Mouse (Mus musculus) MEL (cell line): ENCODE measurements around the gene Scarb2.
A peak's percentile ranks its signal among the peaks of the same experiment; 100 is the strongest.

Experiments used
- BHLHE40 ChIP-seq: IDR thresholded peaks from 2 replicates; pipeline ENCODE4 v1.6.1; 2012; ENCODE audit warnings: low read depth, mild to moderate bottlenecking, inconsistent platforms, low read length, improper control_type of control experiment, borderline replicate concordance
- CTCF ChIP-seq, 3 experiments: IDR thresholded peaks in 2 of 3; conservative IDR thresholded peaks in 1 of 3; 2 replicates each; pipeline ENCODE4 v1.5.1; 2011 to 2012; ENCODE audit warnings: low read length in 3 of 3, low read depth in 2 of 3, mild to moderate bottlenecking in 2 of 3, improper control_type of control experiment in 1 of 3, inconsistent platforms in 1 of 3, mixed read lengths in 1 of 3, moderate library complexity in 1 of 3; ENCODE audit not compliant: control insufficient read depth in 1 of 3, insufficient read depth in 1 of 3, poor library complexity in 1 of 3, severe bottlenecking in 1 of 3
- E2F4 ChIP-seq: IDR thresholded peaks from 2 replicates; pipeline ENCODE4 v1.6.1; 2011; ENCODE audit warnings: low read depth, low read length, improper control_type of control experiment, borderline replicate concordance
- GATA1 ChIP-seq: IDR thresholded peaks from 2 replicates; pipeline ENCODE4 v1.6.1; 2011; ENCODE audit warnings: low read depth, low read length, improper control_type of control experiment
- HCFC1 ChIP-seq: IDR thresholded peaks from 2 replicates; pipeline ENCODE4 v1.6.1; 2012; ENCODE audit warnings: low read depth, mild to moderate bottlenecking, inconsistent platforms, low read length, improper control_type of control experiment, moderate library complexity
- MAX ChIP-seq: IDR thresholded peaks from 2 replicates; pipeline ENCODE4 v1.6.1; 2011; ENCODE audit warnings: low read length, improper control_type of control experiment
- MYC ChIP-seq: IDR thresholded peaks from 2 replicates; pipeline ENCODE4 v1.6.1; 2011; ENCODE audit warnings: low read depth, mild to moderate bottlenecking, low read length, improper control_type of control experiment, moderate library complexity
- NRF1 ChIP-seq: IDR thresholded peaks from 2 replicates; pipeline ENCODE4 v1.6.1; 2014; ENCODE audit warnings: low read depth, mild to moderate bottlenecking, inconsistent platforms, low read length, improper control_type of control experiment, moderate library complexity; ENCODE audit not compliant: poor library complexity, insufficient read depth, severe bottlenecking
- POLR2A ChIP-seq, 2 experiments: IDR thresholded peaks; 2 replicates each; pipeline ENCODE4 v1.6.1; 2011 to 2012; ENCODE audit warnings: low read length in 2 of 2, mild to moderate bottlenecking in 2 of 2, control low read depth in 1 of 2, improper control_type of control experiment in 1 of 2, low read depth in 1 of 2, moderate library complexity in 1 of 2; ENCODE audit not compliant: control insufficient read depth in 1 of 2, insufficient read depth in 1 of 2, poor library complexity in 1 of 2
- RCOR1 ChIP-seq: IDR thresholded peaks from 2 replicates; pipeline ENCODE4 v1.6.1; 2012; ENCODE audit warnings: low read depth, mild to moderate bottlenecking, inconsistent platforms, low read length, improper control_type of control experiment
- SMC3 ChIP-seq: IDR thresholded peaks from 2 replicates; pipeline ENCODE4 v1.6.1; 2011; ENCODE audit warnings: low read depth, low read length, improper control_type of control experiment
- TCF12 ChIP-seq: IDR thresholded peaks from 2 replicates; pipeline ENCODE4 v1.6.1; 2014; ENCODE audit warnings: low read depth, mild to moderate bottlenecking, inconsistent platforms, low read length, improper control_type of control experiment, moderate library complexity
- USF1 ChIP-seq: IDR thresholded peaks from 2 replicates; pipeline ENCODE4 v1.6.1; 2014; ENCODE audit warnings: low read depth, mild to moderate bottlenecking, inconsistent platforms, low read length, improper control_type of control experiment, moderate library complexity
- ZC3H11A ChIP-seq: IDR thresholded peaks from 2 replicates; pipeline ENCODE4 v1.6.1; 2012; ENCODE audit warnings: low read depth, mild to moderate bottlenecking, inconsistent platforms, low read length, improper control_type of control experiment

DNA sequence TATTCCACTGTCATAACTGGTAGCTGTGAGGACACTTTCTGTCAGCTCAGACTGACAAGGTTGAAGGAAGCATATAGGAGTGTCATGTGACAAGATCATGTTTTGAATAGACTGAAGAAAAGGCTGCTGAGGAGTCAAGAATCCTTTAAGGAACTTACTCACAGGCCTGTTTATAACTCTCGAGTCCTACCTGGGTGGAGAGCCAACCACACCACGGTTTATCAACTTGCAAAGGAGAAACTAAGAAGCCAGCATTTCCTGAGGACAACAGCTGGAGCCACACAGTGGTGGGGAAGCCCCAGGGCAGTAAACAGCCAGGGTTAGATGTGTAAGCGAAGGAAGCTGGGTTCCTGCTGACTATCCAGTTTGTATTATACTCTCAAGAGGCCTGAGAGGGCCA lies 7.3 kb downstream of the Scarb2 start:
- TF ChIP-seq CTCF (IDR thresholded peaks at IDR 0.05 in 2 of 3, conservative IDR thresholded peaks at IDR 0.05 in 1 of 3; ENCODE audit: control insufficient read depth in 1 of 3, insufficient read depth in 1 of 3, low read depth in 2 of 3, low read length in 3 of 3, poor library complexity in 1 of 3, severe bottlenecking in 1 of 3) (no peak), NRF1 (no peak), TCF12 (no peak), POLR2A (IDR thresholded peaks at IDR 0.05; ENCODE audit: control insufficient read depth in 1 of 2, insufficient read depth in 1 of 2, low read depth in 1 of 2, low read length in 2 of 2, poor library complexity in 1 of 2) (no peak), ZC3H11A (no peak), HCFC1 (no peak), MYC (no peak), E2F4 (no peak), GATA1 (no peak), SMC3 (no peak), MAX (no peak), USF1 (peak; percentile 61; the same call in 1 of the 2 replicates), BHLHE40 (no peak), RCOR1 (no peak)
